Mouse (Mus musculus) ES-E14 (cell line): ENCODE measurements around the gene Gm49395. TPM values are rescaled to one million over a fixed set of nuclear protein-coding genes. Genes with fewer than 3 reads are reported as not detected.

Experiments used
- DNase-seq: peaks from one replicate; pipeline ENCODE4 v3.0.0-alpha.2; 2013; ENCODE audit warnings: low read depth, low spot score
- H3K27ac ChIP-seq: 2 replicates; pipeline ENCODE4 v1.5.1; 2012; ENCODE audit warnings: low read depth, mild to moderate bottlenecking, low read length, moderate library complexity, mixed read lengths; ENCODE audit not compliant: poor library complexity, insufficient read depth, severe bottlenecking
- H3K36me3 ChIP-seq: 2 replicates; pipeline ENCODE4 v1.6.1; 2012; ENCODE audit warnings: mild to moderate bottlenecking, low read length, moderate library complexity, mixed read lengths; ENCODE audit not compliant: control insufficient read depth, poor library complexity, insufficient read depth, severe bottlenecking
- H3K4me1 ChIP-seq, 2 experiments: fragments of 150-350 bp in 1 of 2; sonication (generic) in 1 of 2; 2 replicates each; pipeline ENCODE4 v1.6.1; 2012; ENCODE audit warnings: low read length in 2 of 2, mild to moderate bottlenecking in 1 of 2, mixed read lengths in 1 of 2; ENCODE audit not compliant: control insufficient read depth in 2 of 2, insufficient read depth in 2 of 2, poor library complexity in 1 of 2
- H3K4me3 ChIP-seq, 2 experiments: fragments of 150-350 bp in 1 of 2; sonication (generic) in 1 of 2; 2 replicates each; pipeline ENCODE4 v1.5.1; 2012; ENCODE audit warnings: low read length in 2 of 2, low read depth in 1 of 2, mild to moderate bottlenecking in 1 of 2, mixed read lengths in 1 of 2; ENCODE audit not compliant: insufficient read depth in 1 of 2, poor library complexity in 1 of 2, severe bottlenecking in 1 of 2
- H3K9ac ChIP-seq: 2 replicates; pipeline ENCODE4 v1.6.1; 2012; ENCODE audit warnings: low read depth, mild to moderate bottlenecking, low read length, mixed read lengths; ENCODE audit not compliant: poor library complexity, insufficient read depth, severe bottlenecking
- H3K9me3 ChIP-seq: fragments of 150-350 bp; sonication (generic); 2 replicates; pipeline ENCODE4 v1.6.1; 2012; ENCODE audit warnings: low read depth, mild to moderate bottlenecking, low read length; ENCODE audit not compliant: control insufficient read depth, insufficient read depth
- CHD2 ChIP-seq: IDR thresholded peaks from 2 replicates; pipeline ENCODE4 v1.6.1; 2014; ENCODE audit warnings: mild to moderate bottlenecking, low read depth, low read length, inconsistent platforms
- HCFC1 ChIP-seq: IDR thresholded peaks from 2 replicates; pipeline ENCODE4 v1.6.1; 2012; ENCODE audit warnings: low read length, inconsistent platforms, borderline replicate concordance; ENCODE audit not compliant: insufficient read depth
- MAFK ChIP-seq: IDR thresholded peaks from 2 replicates; pipeline ENCODE4 v1.6.1; 2014; ENCODE audit warnings: mild to moderate bottlenecking, low read depth, low read length, inconsistent platforms; ENCODE audit not compliant: insufficient read depth
- ZC3H11A ChIP-seq: IDR thresholded peaks from 2 replicates; pipeline ENCODE4 v1.6.1; 2012; ENCODE audit warnings: low read depth, mild to moderate bottlenecking, inconsistent platforms, low read length, borderline replicate concordance
- ZNF384 ChIP-seq: IDR thresholded peaks from 2 replicates; pipeline ENCODE4 v1.6.1; 2012; ENCODE audit warnings: low read depth, low read length, inconsistent platforms
- in situ Hi-C, 2 experiments: fragments of 600-800 bp; cut with MboI; formaldehyde crosslinking; loops; one replicate each; pipeline ENCODE4 v1.15.1; 2025; ENCODE audit warnings: low sequenced_read_pairs in 2 of 2, inconsistent platforms in 1 of 2; ENCODE audit not compliant: unreplicated experiment in 2 of 2
- total RNA-seq: library from RNA; depleted of rRNA; stranded (reverse); fragments of 300-350 nt; gene quantifications from 2 replicates; pipeline ENCODE4 v1.2.3, GENCODE M21; 2012

Gene Gm49395
- total RNA-seq, 1 experiment, result 4.8 TPM

GRCm38 (mm10) chr13:115077346-115078134 is 24.2 kb downstream of the Gm49395 start:
- H3K9ac ChIP-seq, result no peak overlapping the region
- no peak for DNase-seq
- in situ Hi-C loops, result no loop called here

GRCm38 (mm10) chr13:115072386-115072785 is 29.3 kb downstream of the Gm49395 start:
- Histone ChIP-seq H3K4me1 (no peaks in the 10 kb centered on the region), H3K36me3 (no peaks in the 10 kb centered on the region), H3K4me3 (no peak overlapping the region), H3K9me3 (no peaks in the 10 kb centered on the region), H3K9ac (no peak overlapping the region), H3K27ac (no peak overlapping the region)
- no peak for DNase-seq
- in situ Hi-C loops, result no loop called here
- TF ChIP-seq HCFC1 (no peak), MAFK (no peak), ZNF384 (no peak), ZC3H11A (no peak), CHD2 (no peak)

More at GRCm38 (mm10) chr13:115077346-115078134, 24.2 kb downstream of the Gm49395 start:
- no peak for TF ChIP-seq ZNF384
- TF ChIP-seq CHD2, result no peak
- no peak for TF ChIP-seq ZC3H11A
- TF ChIP-seq MAFK, result no peak
- no peak for TF ChIP-seq HCFC1
- no peaks in the 10 kb centered on the region for H3K9me3 ChIP-seq
- no peaks in the 10 kb centered on the region for H3K4me1 ChIP-seq
- H3K36me3 ChIP-seq, result no peaks in the 10 kb centered on the region
- H3K4me3 ChIP-seq, result no peak overlapping the region
- no peak overlapping the region for H3K27ac ChIP-seq

- in situ Hi-C loops, result no loop called here
- H3K9me3 ChIP-seq, result no peaks in the 10 kb centered on the region
- H3K4me1 ChIP-seq, result no peaks in the 10 kb centered on the region
- no peak overlapping the region for H3K27ac ChIP-seq
- TF ChIP-seq HCFC1 (no peak), ZNF384 (no peak), MAFK (no peak), ZC3H11A (no peak), CHD2 (no peak)
- no peak overlapping the region for H3K9ac ChIP-seq
- no peak overlapping the region for H3K4me3 ChIP-seq
- no peak for DNase-seq
- no peaks in the 10 kb centered on the region for H3K36me3 ChIP-seq
Measured at GRCm38 (mm10) chr13:115071431-115071830, 30.3 kb downstream of the Gm49395 start.

- in situ Hi-C loops, result no loop called here
- no peaks in the 10 kb centered on the region for H3K9me3 ChIP-seq
- DNase-seq, result no peak
Measured at GRCm38 (mm10) chr13:115067968-115068330, 33.8 kb downstream of the Gm49395 start.

GRCm38 (mm10) chr13:115067324-115067967 is 34.3 kb downstream of the Gm49395 start:
- Histone ChIP-seq H3K9me3 (no peaks in the 10 kb centered on the region), H3K9ac (no peak overlapping the region), H3K4me3 (no peak overlapping the region), H3K27ac (no peak overlapping the region), H3K36me3 (no peaks in the 10 kb centered on the region), H3K4me1 (no peaks in the 10 kb centered on the region)
- in situ Hi-C loops, result no loop called here
- TF ChIP-seq ZC3H11A (no peak), ZNF384 (no peak), CHD2 (no peak), HCFC1 (no peak), MAFK (no peak)
- DNase-seq, result no peak

More at GRCm38 (mm10) chr13:115067968-115068330, 33.8 kb downstream of the Gm49395 start:
- H3K9ac ChIP-seq, result no peak overlapping the region
- no peaks in the 10 kb centered on the region for H3K36me3 ChIP-seq
- no peak for TF ChIP-seq ZC3H11A
- H3K27ac ChIP-seq, result no peak overlapping the region
- no peaks in the 10 kb centered on the region for H3K4me1 ChIP-seq
- no peak overlapping the region for H3K4me3 ChIP-seq
